Comparison of ENCODE assay signal across 9 mouse cellular contexts in genomic region chr9:44012761-44013301, GRCm38 (mm10). TPM values are rescaled to one million over a fixed set of nuclear protein-coding genes. Genes with fewer than 3 reads are reported as not detected.
DNase-seq lines count a peak whose midpoint lies in the region; ATAC-seq and TF ChIP-seq lines count a peak whose summit lies in the region.
"Had no signal": no experiment of that assay in that cellular context is flagged by ENCODE, and none has a peak within 500 bp of the region (broad histone marks: within the 10 kb centered on the region; RNA-seq: fewer than 3 reads in every experiment).

No protein-coding gene starts in this region.

- TF ChIP-seq CTCF in forebrain, postnatal 0 days (IDR thresholded peaks at IDR 0.05; ENCODE audit: low read depth) = no peak

- ATAC-seq in forebrain, postnatal 0 days = peak; percentile 34
- no peak for ATAC-seq in forebrain, embryonic 12.5 days (ENCODE audit: low FRiP score)
- no peak for ATAC-seq in monocyte, adult 5-6 weeks (replicated peaks; ENCODE audit: insufficient number of reproducible peaks, low FRiP score, low TSS enrichment, poor library complexity, severe bottlenecking)

- peak; percentile 31 for DNase-seq in forebrain, postnatal 0 days
- peak; percentile 50 to 70 for DNase-seq in right cerebral cortex, postnatal 10 days (ENCODE audit: low spot score in 2 of 2)
- DNase-seq in right cerebral cortex, postnatal 4 days = no peak
- peak; percentile 32 for DNase-seq in gastrocnemius, postnatal 10 days
- DNase-seq in lung, postnatal 36 days = peak; percentile 12
- DNase-seq in spleen, postnatal 10 days (ENCODE audit: low spot score in 2 of 2) = no peak

- no peak overlapping the region for H3K4me3 ChIP-seq in forebrain, postnatal 0 days (ENCODE audit: low read depth, low read length)
- no peak overlapping the region for H3K4me3 ChIP-seq in forebrain, embryonic 12.5 days (replicated peaks)
- H3K4me3 ChIP-seq: neural tube, embryonic 12.5 days had no signal

- H3K4me1 ChIP-seq in forebrain, postnatal 0 days (ENCODE audit: insufficient read depth) = 0 out of 2 replicates have a peak, but pooled peaks cover 5% of the 10 kb centered on the region
- H3K4me1 ChIP-seq in forebrain, embryonic 12.5 days = peaks cover 4% of the 10 kb centered on the region; the same call in 1 of the 2 replicates
- H3K4me1 ChIP-seq: neural tube, embryonic 12.5 days had no signal

- peak overlapping the region; percentile 40; the same call in 1 of the 2 replicates for H3K27ac ChIP-seq in forebrain, postnatal 0 days (ENCODE audit: low read depth, low read length)
- no peak overlapping the region for H3K27ac ChIP-seq in forebrain, embryonic 12.5 days
- H3K27ac ChIP-seq: neural tube, embryonic 12.5 days had no signal

- 30% methylated on average over 8 of the region's 8 CpGs for WGBS in forebrain, postnatal 0 days
- WGBS in forebrain, embryonic 12.5 days = 58% methylated on average over 8 of the region's 8 CpGs

- no peak overlapping the region for H3K9ac ChIP-seq in forebrain, postnatal 0 days
- no peak overlapping the region for H3K9ac ChIP-seq in forebrain, embryonic 12.5 days
- H3K9ac ChIP-seq: neural tube, embryonic 12.5 days had no signal

- H3K27me3 ChIP-seq in forebrain, postnatal 0 days (ENCODE audit: insufficient read depth, low read length) = no peaks in the 10 kb centered on the region
- no peaks in the 10 kb centered on the region for H3K27me3 ChIP-seq in forebrain, embryonic 12.5 days
- H3K27me3 ChIP-seq: neural tube, embryonic 12.5 days had no signal

- no peak overlapping the region for H3K4me2 ChIP-seq in forebrain, postnatal 0 days (ENCODE audit: low read depth)
- H3K4me2 ChIP-seq in forebrain, embryonic 12.5 days = no peak overlapping the region
- H3K4me2 ChIP-seq: neural tube, embryonic 12.5 days had no signal

- no peaks in the 10 kb centered on the region for H3K9me3 ChIP-seq in forebrain, postnatal 0 days (ENCODE audit: low read length)
- no peaks in the 10 kb centered on the region for H3K9me3 ChIP-seq in forebrain, embryonic 12.5 days
- H3K9me3 ChIP-seq: neural tube, embryonic 12.5 days had no signal

- H3K36me3 ChIP-seq in forebrain, postnatal 0 days (ENCODE audit: insufficient read depth) = no peaks in the 10 kb centered on the region
- no peaks in the 10 kb centered on the region for H3K36me3 ChIP-seq in forebrain, embryonic 12.5 days (replicated peaks)
- H3K36me3 ChIP-seq: neural tube, embryonic 12.5 days had no signal

RNA-seq across cellular contexts. Expression of gene Thy1, which starts 30.4 kb away (rescaled TPM):
- 31.6 and 37.6 TPM in 2 replicates for total RNA-seq in forebrain, postnatal 0 days (2014; rRNA removed)
- 18.4 and 23.2 TPM in 2 replicates for polyA plus RNA-seq in forebrain, postnatal 0 days (2015; fragmentation: Nextera tagmentation; extraction: Ambion mirVana)
- polyA plus RNA-seq in forebrain, embryonic 12.5 days (2016; fragmentation: Nextera tagmentation; extraction: Ambion mirVana) = not detected in 2 replicates
- 10 to 100 TPM; 42.5 to 44.6 TPM for total RNA-seq in gastrocnemius, postnatal 10 days (2021)
- 14.7 to 67.2 TPM (median 34.3 TPM) in 3 replicates for total RNA-seq in monocyte, adult 5-6 weeks (2017)

RNA-seq across cellular contexts. Expression of gene Usp2, which starts 54.0 kb away (rescaled TPM):
- total RNA-seq in forebrain, postnatal 0 days (2014; rRNA removed) = 10.5 and 16.6 TPM in 2 replicates
- 14.9 and 20.2 TPM in 2 replicates for polyA plus RNA-seq in forebrain, postnatal 0 days (2015; fragmentation: Nextera tagmentation; extraction: Ambion mirVana)
- polyA plus RNA-seq in forebrain, embryonic 12.5 days (2016; fragmentation: Nextera tagmentation; extraction: Ambion mirVana) = 10.2 and 14.6 TPM in 2 replicates
- 100 to 1,000 TPM; 102 to 133 TPM for total RNA-seq in gastrocnemius, postnatal 10 days (2021)
- 2.1 to 8.6 TPM (median 5.6 TPM) in 3 replicates for total RNA-seq in monocyte, adult 5-6 weeks (2017)

Comparison
In these comparisons a context has a peak if more than half of its experiments do, and no peak if none do; other contexts are left out.
1. DNase-seq: peak in forebrain, postnatal 0 days (single experiment), right cerebral cortex, postnatal 10 days (2 of 2), gastrocnemius, postnatal 10 days (single experiment) and lung, postnatal 36 days (single experiment); none in right cerebral cortex, postnatal 4 days (single experiment) and spleen, postnatal 10 days (0 of 2).